Mouse (Mus musculus): ENCODE results near the gene Gas7. TPM values are rescaled to one million over a fixed set of nuclear protein-coding genes. Genes with fewer than 3 reads are reported as not detected.

Gene Gas7
- polyA plus RNA-seq, 1 experiment from 2014 or later = 3.3 TPM

GRCm38 (mm10) chr11:67531286-67531685, 76.0 kb downstream of the Gas7 start:
- H3K4me1 ChIP-seq (ENCODE audit: control insufficient read depth, insufficient read depth, low read length) = no peaks in the 10 kb centered on the region
- ATAC-seq (replicated peaks; ENCODE audit: insufficient number of reproducible peaks, low FRiP score, low TSS enrichment, low read depth) = no peak

GRCm38 (mm10) chr11:67531926-67532565, 76.8 kb downstream of the Gas7 start:
- no peak overlapping the region for H3K27ac ChIP-seq (replicated peaks; ENCODE audit: low read depth, low read length)
- no peaks in the 10 kb centered on the region for H3K27me3 ChIP-seq (ENCODE audit: control insufficient read depth, insufficient read depth, low read length)
- 65% methylated on average over 6 of the region's 6 CpGs for WGBS
- no peaks in the 10 kb centered on the region for H3K9me3 ChIP-seq (replicated peaks; ENCODE audit: control insufficient read depth, low read length)
- H3K36me3 ChIP-seq (replicated peaks; ENCODE audit: control insufficient read depth, insufficient read depth, low read depth, low read length) = no peaks in the 10 kb centered on the region
- no peak overlapping the region for H3K4me2 ChIP-seq (ENCODE audit: low read depth, low read length)
- H3K4me1 ChIP-seq (ENCODE audit: control insufficient read depth, insufficient read depth, low read length) = no peaks in the 10 kb centered on the region
- DNase-seq (ENCODE audit: low spot score) = no peak
- no peak overlapping the region for H3K4me3 ChIP-seq (ENCODE audit: low read depth, low read length)
- ATAC-seq (replicated peaks; ENCODE audit: insufficient number of reproducible peaks, low FRiP score, low TSS enrichment, low read depth) = no peak
- H3K9ac ChIP-seq (replicated peaks; ENCODE audit: low read length) = no peak overlapping the region

More at GRCm38 (mm10) chr11:67531286-67531685, 76.0 kb downstream of the Gas7 start:
- H3K9me3 ChIP-seq (replicated peaks; ENCODE audit: control insufficient read depth, low read length) = no peaks in the 10 kb centered on the region
- DNase-seq (ENCODE audit: low spot score) = no peak
- H3K27me3 ChIP-seq (ENCODE audit: control insufficient read depth, insufficient read depth, low read length) = no peaks in the 10 kb centered on the region
- H3K9ac ChIP-seq (replicated peaks; ENCODE audit: low read length) = no peak overlapping the region
- H3K4me2 ChIP-seq (ENCODE audit: low read depth, low read length) = no peak overlapping the region
- H3K36me3 ChIP-seq (replicated peaks; ENCODE audit: control insufficient read depth, insufficient read depth, low read depth, low read length) = no peaks in the 10 kb centered on the region
- 76% methylated on average over 2 of the region's 2 CpGs for whole genome bisulfite sequencing
- H3K4me3 ChIP-seq (ENCODE audit: low read depth, low read length) = no peak overlapping the region
- no peak overlapping the region for H3K27ac ChIP-seq (replicated peaks; ENCODE audit: low read depth, low read length)

- no peaks in the 10 kb centered on the region for H3K36me3 ChIP-seq (replicated peaks; ENCODE audit: control insufficient read depth, insufficient read depth, low read depth, low read length)
- WGBS = 72% methylated on average over 10 of the region's 10 CpGs
- no peaks in the 10 kb centered on the region for H3K4me1 ChIP-seq (ENCODE audit: control insufficient read depth, insufficient read depth, low read length)
- no peak overlapping the region for H3K4me2 ChIP-seq (ENCODE audit: low read depth, low read length)
- H3K27ac ChIP-seq (replicated peaks; ENCODE audit: low read depth, low read length) = no peak overlapping the region
- no peaks in the 10 kb centered on the region for H3K27me3 ChIP-seq (ENCODE audit: control insufficient read depth, insufficient read depth, low read length)
- H3K9me3 ChIP-seq (replicated peaks; ENCODE audit: control insufficient read depth, low read length) = no peaks in the 10 kb centered on the region
- H3K9ac ChIP-seq (replicated peaks; ENCODE audit: low read length) = no peak overlapping the region
- no peak for ATAC-seq (replicated peaks; ENCODE audit: insufficient number of reproducible peaks, low FRiP score, low TSS enrichment, low read depth)
- DNase-seq (ENCODE audit: low spot score) = no peak
- H3K4me3 ChIP-seq (ENCODE audit: low read depth, low read length) = no peak overlapping the region
These were observed 77.5 kb downstream of the Gas7 start for GRCm38 (mm10) chr11:67532728-67533127.

DNA sequence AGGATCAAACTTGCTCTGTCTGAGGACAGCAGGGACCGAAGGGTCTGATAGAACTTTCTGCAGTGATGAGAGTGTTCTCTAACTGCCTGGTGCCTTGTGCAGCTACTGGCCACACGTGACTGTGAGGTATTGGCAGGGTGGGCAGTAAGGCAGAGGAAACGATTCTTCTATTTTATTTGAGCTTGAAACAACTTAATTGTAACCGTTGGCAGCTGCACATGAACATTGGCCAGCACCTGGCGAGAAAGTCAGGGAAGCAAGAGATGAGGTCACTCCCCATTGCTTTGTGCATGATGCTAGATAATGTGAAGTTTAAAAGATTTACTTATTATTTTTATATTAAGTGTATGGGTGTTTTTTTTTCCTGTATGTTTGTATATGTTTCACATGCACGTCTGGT, 77.9 kb downstream of the Gas7 start:
- H3K9ac ChIP-seq (replicated peaks; ENCODE audit: low read length) = no peak overlapping the region
- H3K36me3 ChIP-seq (replicated peaks; ENCODE audit: control insufficient read depth, insufficient read depth, low read depth, low read length) = no peaks in the 10 kb centered on the region
- H3K4me3 ChIP-seq (ENCODE audit: low read depth, low read length) = no peak overlapping the region
- H3K4me2 ChIP-seq (ENCODE audit: low read depth, low read length) = no peak overlapping the region
- H3K4me1 ChIP-seq (ENCODE audit: control insufficient read depth, insufficient read depth, low read length) = no peaks in the 10 kb centered on the region
- ATAC-seq (replicated peaks; ENCODE audit: insufficient number of reproducible peaks, low FRiP score, low TSS enrichment, low read depth) = no peak
- WGBS = 87% methylated on average over 6 of the region's 6 CpGs
- no peaks in the 10 kb centered on the region for H3K9me3 ChIP-seq (replicated peaks; ENCODE audit: control insufficient read depth, low read length)
- H3K27me3 ChIP-seq (ENCODE audit: control insufficient read depth, insufficient read depth, low read length) = no peaks in the 10 kb centered on the region
- H3K27ac ChIP-seq (replicated peaks; ENCODE audit: low read depth, low read length) = no peak overlapping the region
- DNase-seq (ENCODE audit: low spot score) = no peak

GRCm38 (mm10) chr11:67535703-67536102, 80.5 kb downstream of the Gas7 start:
- Histone ChIP-seq H3K27me3 (ENCODE audit: control insufficient read depth, insufficient read depth, low read length) (no peaks in the 10 kb centered on the region), H3K4me2 (ENCODE audit: low read depth, low read length) (no peak overlapping the region), H3K27ac (replicated peaks; ENCODE audit: low read depth, low read length) (no peak overlapping the region), H3K9ac (replicated peaks; ENCODE audit: low read length) (no peak overlapping the region), H3K4me1 (ENCODE audit: control insufficient read depth, insufficient read depth, low read length) (no peaks in the 10 kb centered on the region), H3K36me3 (replicated peaks; ENCODE audit: control insufficient read depth, insufficient read depth, low read depth, low read length) (no peaks in the 10 kb centered on the region), H3K9me3 (replicated peaks; ENCODE audit: control insufficient read depth, low read length) (no peaks in the 10 kb centered on the region), H3K4me3 (ENCODE audit: low read depth, low read length) (no peak overlapping the region)
- WGBS = 69% methylated on average over 1 of the region's 1 CpGs
- no peak for DNase-seq (ENCODE audit: low spot score)
- no peak for ATAC-seq (replicated peaks; ENCODE audit: insufficient number of reproducible peaks, low FRiP score, low TSS enrichment, low read depth)

GRCm38 (mm10) chr11:67536413-67536812, 81.2 kb downstream of the Gas7 start:
- Histone ChIP-seq H3K4me3 (ENCODE audit: low read depth, low read length) (no peak overlapping the region), H3K9ac (replicated peaks; ENCODE audit: low read length) (no peak overlapping the region), H3K27me3 (ENCODE audit: control insufficient read depth, insufficient read depth, low read length) (no peaks in the 10 kb centered on the region), H3K4me1 (ENCODE audit: control insufficient read depth, insufficient read depth, low read length) (no peaks in the 10 kb centered on the region), H3K9me3 (replicated peaks; ENCODE audit: control insufficient read depth, low read length) (no peaks in the 10 kb centered on the region), H3K27ac (replicated peaks; ENCODE audit: low read depth, low read length) (no peak overlapping the region), H3K4me2 (ENCODE audit: low read depth, low read length) (no peak overlapping the region), H3K36me3 (replicated peaks; ENCODE audit: control insufficient read depth, insufficient read depth, low read depth, low read length) (no peaks in the 10 kb centered on the region)
- DNase-seq (ENCODE audit: low spot score) (no peak), ATAC-seq (replicated peaks; ENCODE audit: insufficient number of reproducible peaks, low FRiP score, low TSS enrichment, low read depth) (no peak)
- 68% methylated on average over 1 of the region's 1 CpGs for WGBS

- ATAC-seq (replicated peaks; ENCODE audit: insufficient number of reproducible peaks, low FRiP score, low TSS enrichment, low read depth) (no peak), DNase-seq (ENCODE audit: low spot score) (no peak)
- no peaks in the 10 kb centered on the region for H3K4me1 ChIP-seq (ENCODE audit: control insufficient read depth, insufficient read depth, low read length)
- no peak overlapping the region for H3K4me3 ChIP-seq (ENCODE audit: low read depth, low read length)
- 91% methylated on average over 4 of the region's 4 CpGs for WGBS
- H3K4me2 ChIP-seq (ENCODE audit: low read depth, low read length) = no peak overlapping the region
- H3K9me3 ChIP-seq (replicated peaks; ENCODE audit: control insufficient read depth, low read length) = no peaks in the 10 kb centered on the region
- H3K36me3 ChIP-seq (replicated peaks; ENCODE audit: control insufficient read depth, insufficient read depth, low read depth, low read length) = no peaks in the 10 kb centered on the region
- H3K9ac ChIP-seq (replicated peaks; ENCODE audit: low read length) = no peak overlapping the region
- no peaks in the 10 kb centered on the region for H3K27me3 ChIP-seq (ENCODE audit: control insufficient read depth, insufficient read depth, low read length)
- no peak overlapping the region for H3K27ac ChIP-seq (replicated peaks; ENCODE audit: low read depth, low read length)
These were observed 82.1 kb downstream of the Gas7 start for GRCm38 (mm10) chr11:67537353-67537752.

- Histone ChIP-seq H3K27me3 (ENCODE audit: control insufficient read depth, insufficient read depth, low read length) (no peaks in the 10 kb centered on the region), H3K9ac (replicated peaks; ENCODE audit: low read length) (no peak overlapping the region), H3K9me3 (replicated peaks; ENCODE audit: control insufficient read depth, low read length) (no peaks in the 10 kb centered on the region), H3K4me3 (ENCODE audit: low read depth, low read length) (no peak overlapping the region), H3K4me1 (ENCODE audit: control insufficient read depth, insufficient read depth, low read length) (no peaks in the 10 kb centered on the region), H3K27ac (replicated peaks; ENCODE audit: low read depth, low read length) (no peak overlapping the region), H3K36me3 (replicated peaks; ENCODE audit: control insufficient read depth, insufficient read depth, low read depth, low read length) (no peaks in the 10 kb centered on the region), H3K4me2 (ENCODE audit: low read depth, low read length) (no peak overlapping the region)
- DNase-seq (ENCODE audit: low spot score) (no peak), ATAC-seq (replicated peaks; ENCODE audit: insufficient number of reproducible peaks, low FRiP score, low TSS enrichment, low read depth) (no peak)
- 90% methylated on average over 6 of the region's 6 CpGs for WGBS
These were observed 83.3 kb downstream of the Gas7 start for GRCm38 (mm10) chr11:67538557-67538956.

Data from embryonic facial prominence, embryonic 11.5 days (tissue).